Comparison of ENCODE assay signal across 12 mouse cellular contexts in the genomic region with DNA sequence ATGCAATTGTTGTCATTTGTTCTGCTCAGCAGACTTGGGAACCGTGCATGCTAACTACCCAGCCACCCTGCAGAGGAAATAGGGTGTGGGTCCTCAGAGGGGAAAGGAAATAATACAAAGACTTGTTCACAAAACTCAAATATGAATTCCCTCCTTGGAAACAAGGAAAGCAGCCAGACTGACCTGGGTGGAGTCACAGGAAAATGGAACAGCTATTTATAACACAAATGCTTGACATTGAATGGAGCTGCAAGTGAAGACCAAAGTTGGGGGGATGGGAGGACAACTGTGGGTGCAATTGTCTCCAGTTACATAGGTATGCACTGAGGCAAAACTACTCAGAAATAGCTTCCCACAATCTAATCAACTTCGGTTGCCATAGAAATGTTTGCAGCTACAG.
DNase-seq lines count a peak whose midpoint lies in the region; ATAC-seq and TF ChIP-seq lines count a peak whose summit lies in the region.
"Had no signal": no experiment of that assay in that cellular context is flagged by ENCODE, and none has a peak within 500 bp of the region (broad histone marks: within the 10 kb centered on the region; RNA-seq: fewer than 3 reads in every experiment).

No protein-coding gene starts in this region.

- TF ChIP-seq POLR2A in heart, adult 2 months (IDR thresholded peaks at IDR 0.05; ENCODE audit: insufficient read depth, low read depth, low read length), result no peak; the same call in 1 of the 2 replicates

- no peaks in the 10 kb centered on the region for H3K79me2 ChIP-seq in heart, adult 2 months (replicated peaks; ENCODE audit: control insufficient read depth, insufficient read depth, low read length)

- H3K4me1 ChIP-seq in heart, adult 2 months (ENCODE audit: control insufficient read depth, insufficient read depth, low read length), result peaks cover 10% of the 10 kb centered on the region
- peaks cover 12% of the 10 kb centered on the region for H3K4me1 ChIP-seq in heart, embryonic 12.5 days (replicated peaks)
- H3K4me1 ChIP-seq in stomach, postnatal 0 days (replicated peaks; ENCODE audit: control insufficient read depth, insufficient read depth), result no peaks in the 10 kb centered on the region
- H3K4me1 ChIP-seq: liver, embryonic 15.5 days; midbrain, embryonic 13.5 days had no signal

- no peaks in the 10 kb centered on the region for H3K27me3 ChIP-seq in heart, adult 2 months (ENCODE audit: control insufficient read depth, insufficient read depth, low read length)
- no peaks in the 10 kb centered on the region for H3K27me3 ChIP-seq in heart, embryonic 12.5 days (replicated peaks)
- no peaks in the 10 kb centered on the region for H3K27me3 ChIP-seq in stomach, postnatal 0 days (ENCODE audit: control insufficient read depth, insufficient read depth, low read length)
- H3K27me3 ChIP-seq: liver, embryonic 15.5 days; midbrain, embryonic 13.5 days had no signal

- no peak overlapping the region for H3K4me3 ChIP-seq in heart, adult 2 months
- H3K4me3 ChIP-seq in heart, embryonic 12.5 days, result no peak overlapping the region
- H3K4me3 ChIP-seq in stomach, postnatal 0 days (ENCODE audit: low read depth, low read length), result no peak overlapping the region
- H3K4me3 ChIP-seq: liver, embryonic 15.5 days; midbrain, embryonic 13.5 days had no signal

- DNase-seq in heart, adult 2 months, result peak; percentile 50 to 64
- peak; percentile 44 for DNase-seq in brain, adult 2 months (ENCODE audit: low read depth, low spot score)
- peak; percentile 78 to 83 for DNase-seq in heart, adult 9 months (ENCODE audit: low spot score in 2 of 2)
- peak; percentile 50 to 63 for DNase-seq in kidney, postnatal 25 days
- DNase-seq in stomach, postnatal 0 days (ENCODE audit: low spot score), result no peak
- no peak for DNase-seq in B cell, adult 2 months
- DNase-seq: cerebellum, adult 11-12 months had no signal

- peak overlapping the region; percentile 74 for H3K27ac ChIP-seq in heart, adult 2 months
- H3K27ac ChIP-seq in heart, embryonic 12.5 days (ENCODE audit: poor library complexity, severe bottlenecking), result no peak overlapping the region
- no peak overlapping the region for H3K27ac ChIP-seq in stomach, postnatal 0 days (replicated peaks)
- H3K27ac ChIP-seq: hindbrain, embryonic 14.5 days; liver, embryonic 15.5 days; midbrain, embryonic 13.5 days had no signal

- H3K4me2 ChIP-seq in heart, embryonic 12.5 days, result no peak overlapping the region
- H3K4me2 ChIP-seq in stomach, postnatal 0 days (replicated peaks; ENCODE audit: low read depth), result no peak overlapping the region
- H3K4me2 ChIP-seq: hindbrain, embryonic 14.5 days; liver, embryonic 15.5 days; midbrain, embryonic 13.5 days had no signal

- intact Hi-C loops in heart, adult 2 months (cut with DNase I), result loop anchor here (5.0 kb wide), 1 partner anchor 49 kb away; no protein-coding TSS in a partner anchor

- H3K9me3 ChIP-seq in heart, embryonic 12.5 days (replicated peaks), result no peaks in the 10 kb centered on the region
- no peaks in the 10 kb centered on the region for H3K9me3 ChIP-seq in stomach, postnatal 0 days (ENCODE audit: control insufficient read depth, low read length)
- H3K9me3 ChIP-seq: liver, embryonic 15.5 days; midbrain, embryonic 13.5 days had no signal

- H3K36me3 ChIP-seq in heart, adult 2 months (ENCODE audit: control insufficient read depth, insufficient read depth, low read length), result peaks cover 15% of the 10 kb centered on the region
- no peaks in the 10 kb centered on the region for H3K36me3 ChIP-seq in heart, embryonic 12.5 days
- no peaks in the 10 kb centered on the region for H3K36me3 ChIP-seq in stomach, postnatal 0 days (ENCODE audit: control insufficient read depth, insufficient read depth, low read length)
- H3K36me3 ChIP-seq: liver, embryonic 15.5 days; midbrain, embryonic 13.5 days had no signal

- WGBS in heart, adult 2 months, result 28% methylated on average over 2 of the region's 2 CpGs
- WGBS in heart, embryonic 12.5 days, result 57% methylated on average over 2 of the region's 2 CpGs
- WGBS in stomach, postnatal 0 days, result 50% methylated on average over 2 of the region's 2 CpGs

- TF ChIP-seq CTCF in heart, adult 2 months (IDR thresholded peaks at IDR 0.05), result no peak
- no peak for TF ChIP-seq CTCF in stomach, postnatal 0 days (IDR thresholded peaks at IDR 0.05; ENCODE audit: low read depth)

- no peak for ATAC-seq in heart, embryonic 12.5 days (ENCODE audit: insufficient number of reproducible peaks, low FRiP score)
- ATAC-seq in megakaryocyte-erythroid progenitor cell, adult 5-6 weeks (replicated peaks; ENCODE audit: low FRiP score, low TSS enrichment, poor library complexity, severe bottlenecking), result no peak
- ATAC-seq in stomach, postnatal 0 days (ENCODE audit: low FRiP score, low TSS enrichment), result no peak
- ATAC-seq: midbrain, embryonic 13.5 days had no signal

- H3K9ac ChIP-seq in heart, adult 2 months (ENCODE audit: low read depth, low read length), result no peak overlapping the region
- no peak overlapping the region for H3K9ac ChIP-seq in heart, embryonic 12.5 days
- no peak overlapping the region for H3K9ac ChIP-seq in stomach, postnatal 0 days (ENCODE audit: low read length)
- H3K9ac ChIP-seq: hindbrain, embryonic 14.5 days; liver, embryonic 15.5 days; midbrain, embryonic 13.5 days had no signal

- TF ChIP-seq EP300 in heart, adult 2 months (IDR thresholded peaks at IDR 0.05; ENCODE audit: insufficient read depth, low read depth, low read length), result peak; percentile 67; the same call in 1 of the 2 replicates
- no peak for TF ChIP-seq EP300 in stomach, postnatal 0 days (optimal IDR thresholded peaks at IDR 0.05)

Comparison
In these comparisons a context has a peak if more than half of its experiments do, and no peak if none do; other contexts are left out.
1. DNase-seq: peak in heart, adult 2 months (2 of 2), brain, adult 2 months (single experiment), heart, adult 9 months (2 of 2) and kidney, postnatal 25 days (2 of 2); none in stomach, postnatal 0 days (single experiment) and B cell, adult 2 months (0 of 2).